Mouse (Mus musculus) hindbrain, embryonic 13.5 days (tissue): ENCODE data around the gene Cyp26a1. TPM values are rescaled to one million over a fixed set of nuclear protein-coding genes. Genes with fewer than 3 reads are reported as not detected.
A peak's percentile ranks its signal among the peaks of the same experiment; 100 is the strongest.

ENCODE experiments used
- ATAC-seq: fragments of 200-750 bp; cut with Nextera tagmentation; 2 replicates; pipeline ENCODE4 v1.8.0; 2017; ENCODE audit warnings: moderate TSS enrichment; ENCODE audit not compliant: low FRiP score
- H3K27ac ChIP-seq: fragments of 300-500 bp; sonication (generic); 2 replicates; pipeline ENCODE4 v1.5.1; 2015; ENCODE audit warnings: inconsistent platforms, mild to moderate bottlenecking, moderate library complexity
- H3K27me3 ChIP-seq: fragments of 300-500 bp; sonication (generic); 2 replicates; pipeline ENCODE4 v1.6.1; 2015; ENCODE audit warnings: mild to moderate bottlenecking, inconsistent platforms
- H3K36me3 ChIP-seq: fragments of 300-500 bp; sonication (generic); 2 replicates; pipeline ENCODE4 v1.6.1; 2015; ENCODE audit warnings: mild to moderate bottlenecking, inconsistent platforms
- H3K4me1 ChIP-seq: fragments of 300-500 bp; sonication (generic); replicated peaks from 2 replicates; pipeline ENCODE4 v1.6.1; 2015; ENCODE audit warnings: inconsistent platforms
- H3K4me2 ChIP-seq: fragments of 300-500 bp; sonication (generic); 2 replicates; pipeline ENCODE4 v1.6.1; 2015; ENCODE audit warnings: inconsistent platforms, mild to moderate bottlenecking, moderate library complexity
- H3K4me3 ChIP-seq: fragments of 300-500 bp; sonication (generic); 2 replicates; pipeline ENCODE4 v1.5.1; 2015; ENCODE audit warnings: mild to moderate bottlenecking, inconsistent platforms
- H3K9ac ChIP-seq: fragments of 300-500 bp; sonication (generic); 2 replicates; pipeline ENCODE4 v1.6.1; 2015; ENCODE audit warnings: mild to moderate bottlenecking, inconsistent platforms
- H3K9me3 ChIP-seq: fragments of 300-500 bp; sonication (generic); 2 replicates; pipeline ENCODE4 v1.6.1; 2016; ENCODE audit warnings: inconsistent platforms
- WGBS: fragments of 180-500 bp; shearing (Covaris S2); methylation state at CpG from one replicate; pipeline ENCODE4 v1.1.7; 2015; 5-methylcytosine and 5-hydroxymethylcytosine counted together
- polyA plus RNA-seq: library from polyadenylated mRNA; unstranded; fragments of >200 nt; fragmentation: Nextera tagmentation; extraction: Ambion mirVana; gene quantifications from 2 replicates; pipeline ENCODE4 v1.2.1, GENCODE M21; 2015

Gene Cyp26a1
- polyA plus RNA-seq, 1 experiment from 2014 or later, result 0.23 TPM

GRCm38 (mm10) chr19:37686941-37687850, 10.4 kb upstream of the Cyp26a1 start:
- Histone ChIP-seq H3K27ac (no peak overlapping the region), H3K9me3 (no peaks in the 10 kb centered on the region), H3K36me3 (no peaks in the 10 kb centered on the region), H3K9ac (no peak overlapping the region), H3K4me1 (peaks cover 25% of the 10 kb centered on the region), H3K4me3 (peak overlapping the region; percentile 8; the same call in 1 of the 2 replicates), H3K4me2 (0 out of 2 replicates have a peak overlapping the region, but pooled peaks have one; percentile 13), H3K27me3 (peaks cover 99% of the 10 kb centered on the region)
- ATAC-seq, result no peak
- 1% methylated on average over 62 of the region's 62 CpGs for WGBS

GRCm38 (mm10) chr19:37689478-37689877, 8.1 kb upstream of the Cyp26a1 start:
- Histone ChIP-seq H3K36me3 (no peaks in the 10 kb centered on the region), H3K27ac (no peak overlapping the region), H3K4me1 (peaks cover 35% of the 10 kb centered on the region), H3K9ac (no peak overlapping the region), H3K9me3 (no peaks in the 10 kb centered on the region), H3K4me3 (no peak overlapping the region), H3K27me3 (peaks cover 100% of the 10 kb centered on the region), H3K4me2 (no peak overlapping the region)
- no peak for ATAC-seq
- WGBS, result 41% methylated on average over 5 of the region's 5 CpGs

DNA sequence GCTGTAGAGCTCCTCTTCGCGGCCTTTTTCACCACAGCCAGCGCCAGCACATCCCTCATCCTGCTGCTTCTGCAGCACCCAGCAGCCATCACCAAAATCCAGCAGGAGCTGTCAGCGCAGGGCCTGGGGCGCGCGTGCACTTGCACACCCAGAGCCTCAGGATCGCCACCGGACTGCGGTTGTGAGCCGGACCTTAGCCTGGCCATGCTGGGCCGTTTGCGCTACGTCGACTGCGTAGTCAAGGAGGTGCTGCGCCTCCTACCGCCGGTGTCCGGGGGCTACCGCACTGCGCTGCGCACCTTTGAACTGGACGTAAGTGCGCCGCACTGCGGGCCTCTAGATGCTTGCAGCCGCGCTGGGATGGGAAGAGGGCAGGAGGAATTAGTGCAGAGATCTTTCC, 6.9 kb upstream of the Cyp26a1 start:
- H3K4me2 ChIP-seq, result peak overlapping the region; percentile 37
- 0 out of 2 replicates have a peak overlapping the region, but pooled peaks have one; percentile 19 for H3K9ac ChIP-seq
- no peak for ATAC-seq
- H3K36me3 ChIP-seq, result no peaks in the 10 kb centered on the region
- H3K9me3 ChIP-seq, result no peaks in the 10 kb centered on the region
- no peak overlapping the region for H3K27ac ChIP-seq
- H3K4me1 ChIP-seq, result peaks cover 31% of the 10 kb centered on the region
- H3K4me3 ChIP-seq, result peak overlapping the region; percentile 19
- peaks cover 100% of the 10 kb centered on the region for H3K27me3 ChIP-seq
- 3% methylated on average over 29 of the region's 29 CpGs for WGBS

- Histone ChIP-seq H3K9me3 (no peaks in the 10 kb centered on the region), H3K27me3 (peaks cover 100% of the 10 kb centered on the region), H3K4me2 (peak overlapping the region; percentile 61), H3K4me1 (peaks cover 37% of the 10 kb centered on the region), H3K27ac (no peak overlapping the region), H3K4me3 (peak overlapping the region; percentile 37), H3K36me3 (no peaks in the 10 kb centered on the region), H3K9ac (peak overlapping the region; percentile 55; the same call in 1 of the 2 replicates)
- ATAC-seq, result peak; percentile 53
- 4% methylated on average over 40 of the region's 40 CpGs for WGBS
Measured at GRCm38 (mm10) chr19:37692879-37693278, 4.7 kb upstream of the Cyp26a1 start.

DNA sequence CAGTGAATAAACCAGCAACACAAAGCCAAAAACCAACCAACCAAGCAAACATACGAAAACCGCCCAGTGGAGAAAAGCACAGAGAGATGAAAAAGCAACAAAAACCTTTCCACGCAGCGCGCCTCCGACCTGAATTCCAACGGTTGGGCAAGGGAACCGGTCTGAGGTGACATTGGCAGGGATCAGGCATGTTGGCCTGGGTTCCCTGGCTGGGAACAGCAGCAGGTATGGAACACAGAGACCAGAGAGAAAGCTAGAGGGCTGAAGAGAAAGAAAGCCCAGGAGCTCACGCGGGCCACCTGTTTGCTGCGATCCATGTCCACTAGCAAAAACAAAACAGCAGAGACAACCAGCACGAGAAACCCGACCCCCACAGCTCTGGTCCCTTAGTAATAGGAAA, 2.5 kb upstream of the Cyp26a1 start:
- Histone ChIP-seq H3K4me3 (no peak overlapping the region), H3K36me3 (no peaks in the 10 kb centered on the region), H3K27me3 (peaks cover 100% of the 10 kb centered on the region), H3K4me1 (peaks cover 51% of the 10 kb centered on the region), H3K9ac (no peak overlapping the region), H3K9me3 (no peaks in the 10 kb centered on the region), H3K4me2 (no peak overlapping the region), H3K27ac (no peak overlapping the region)
- no peak for ATAC-seq
- 26% methylated on average over 13 of the region's 13 CpGs for WGBS

GRCm38 (mm10) chr19:37695762-37696602, 1.6 kb upstream of the Cyp26a1 start:
- ATAC-seq, result no peak
- WGBS, result 4% methylated on average over 42 of the region's 42 CpGs

GRCm38 (mm10) chr19:37696603-37697334, 829 bp upstream of the Cyp26a1 start:
- Histone ChIP-seq H3K36me3 (no peaks in the 10 kb centered on the region), H3K9me3 (no peaks in the 10 kb centered on the region), H3K4me1 (peaks cover 45% of the 10 kb centered on the region), H3K4me3 (no peak overlapping the region; the same call in 1 of the 2 replicates), H3K9ac (no peak overlapping the region), H3K27me3 (peaks cover 100% of the 10 kb centered on the region), H3K27ac (no peak overlapping the region), H3K4me2 (peak overlapping the region; percentile 53)
- ATAC-seq, result no peak
- 2% methylated on average over 22 of the region's 22 CpGs for WGBS

More at GRCm38 (mm10) chr19:37695762-37696602, 1.6 kb upstream of the Cyp26a1 start:
- H3K27ac ChIP-seq, result no peak overlapping the region
- H3K9ac ChIP-seq, result no peak overlapping the region
- H3K27me3 ChIP-seq, result peaks cover 100% of the 10 kb centered on the region
- no peaks in the 10 kb centered on the region for H3K9me3 ChIP-seq
- H3K4me3 ChIP-seq, result no peak overlapping the region; the same call in 1 of the 2 replicates
- H3K36me3 ChIP-seq, result no peaks in the 10 kb centered on the region
- H3K4me2 ChIP-seq, result 0 out of 2 replicates have a peak overlapping the region, but pooled peaks have one; percentile 19
- peaks cover 45% of the 10 kb centered on the region for H3K4me1 ChIP-seq

- H3K4me3 ChIP-seq, result peak overlapping the region; percentile 33
- H3K4me1 ChIP-seq, result peaks cover 45% of the 10 kb centered on the region
- peak overlapping the region; percentile 53 for H3K4me2 ChIP-seq
- no peak for ATAC-seq
- H3K27me3 ChIP-seq, result peaks cover 100% of the 10 kb centered on the region
- H3K36me3 ChIP-seq, result no peaks in the 10 kb centered on the region
- WGBS, result 1% methylated on average over 18 of the region's 18 CpGs
- H3K9me3 ChIP-seq, result no peaks in the 10 kb centered on the region
- no peak overlapping the region for H3K9ac ChIP-seq
- no peak overlapping the region for H3K27ac ChIP-seq
Measured at GRCm38 (mm10) chr19:37697335-37697636, 312 bp upstream of the Cyp26a1 start.

GRCm38 (mm10) chr19:37698273-37699160, 919 bp downstream of the Cyp26a1 start:
- Histone ChIP-seq H3K27ac (no peak overlapping the region), H3K27me3 (peaks cover 100% of the 10 kb centered on the region), H3K4me2 (peak overlapping the region; percentile 53), H3K36me3 (no peaks in the 10 kb centered on the region), H3K9me3 (no peaks in the 10 kb centered on the region), H3K4me3 (peak overlapping the region; percentile 33), H3K4me1 (peaks cover 35% of the 10 kb centered on the region), H3K9ac (peak overlapping the region; percentile 46; the same call in 1 of the 2 replicates)
- WGBS, result under 1% methylated on average over 63 of the region's 63 CpGs
- 0 out of 2 replicates have a peak, but pooled peaks have one; percentile 49 for ATAC-seq

- Histone ChIP-seq H3K9ac (no peak overlapping the region), H3K27me3 (peaks cover 97% of the 10 kb centered on the region), H3K4me2 (no peak overlapping the region), H3K27ac (no peak overlapping the region), H3K4me1 (peaks cover 35% of the 10 kb centered on the region), H3K9me3 (no peaks in the 10 kb centered on the region), H3K4me3 (no peak overlapping the region), H3K36me3 (no peaks in the 10 kb centered on the region)
- ATAC-seq, result no peak
- WGBS, result 17% methylated on average over 9 of the region's 9 CpGs
Measured at GRCm38 (mm10) chr19:37699711-37700110, 2.1 kb downstream of the Cyp26a1 start.
